Mouse (Mus musculus) hindbrain, embryonic 15.5 days (tissue): ENCODE measurements at regions not wholly inside any gene's neighbourhood (a gene's known extent, or its start where the extent isn't known, plus 50 kb on each side); places are given as distances from the start of the nearest gene placed in this dataset.
"Not testable (repeated sequence)": the region's sequence is repeated elsewhere in the genome, so short reads cannot be mapped to it uniquely, and the experiment has no call there.

Source experiments
- ATAC-seq: fragments of 200-750 bp; cut with Nextera tagmentation; 2 replicates; pipeline ENCODE4 v1.8.0; 2017; ENCODE audit warnings: low read depth, moderate number of reproducible peaks, moderate TSS enrichment; ENCODE audit not compliant: low FRiP score
- H3K27ac ChIP-seq: fragments of 300-500 bp; sonication (generic); replicated peaks from 2 replicates; pipeline ENCODE4 v1.5.1; 2015; ENCODE audit warnings: mild to moderate bottlenecking, inconsistent platforms
- H3K27me3 ChIP-seq: fragments of 300-500 bp; sonication (generic); 2 replicates; pipeline ENCODE4 v1.6.1; 2015; ENCODE audit warnings: control low read depth, inconsistent platforms
- H3K36me3 ChIP-seq: fragments of 300-500 bp; sonication (generic); 2 replicates; pipeline ENCODE4 v1.6.1; 2015; ENCODE audit warnings: control low read depth, inconsistent platforms
- H3K4me1 ChIP-seq: fragments of 300-500 bp; sonication (generic); replicated peaks from 2 replicates; pipeline ENCODE4 v1.6.1; 2015; ENCODE audit warnings: control low read depth, inconsistent platforms
- H3K4me2 ChIP-seq: fragments of 300-500 bp; sonication (generic); 2 replicates; pipeline ENCODE4 v1.6.1; 2015; ENCODE audit warnings: moderate library complexity, mild to moderate bottlenecking, inconsistent platforms
- H3K4me3 ChIP-seq: fragments of 300-500 bp; sonication (generic); 2 replicates; pipeline ENCODE4 v1.5.1; 2015; ENCODE audit warnings: mild to moderate bottlenecking, inconsistent platforms
- H3K9ac ChIP-seq: fragments of 300-500 bp; sonication (generic); 2 replicates; pipeline ENCODE4 v1.6.1; 2015; ENCODE audit warnings: inconsistent platforms
- H3K9me3 ChIP-seq: fragments of 300-500 bp; sonication (generic); 2 replicates; pipeline ENCODE4 v1.6.1; 2016; ENCODE audit warnings: control low read depth, inconsistent platforms
- WGBS: fragments of 180-500 bp; shearing (Covaris S2); methylation state at CpG from one replicate; pipeline ENCODE4 v1.1.7; 2015; 5-methylcytosine and 5-hydroxymethylcytosine counted together

GRCm38 (mm10) chr1:47646681-47647080 is 754.0 kb upstream of the Slc39a10 start:
- no peak overlapping the region for H3K27ac ChIP-seq
- no peak overlapping the region for H3K9ac ChIP-seq
- no peaks in the 10 kb centered on the region for H3K27me3 ChIP-seq
- H3K4me2 ChIP-seq, result no peak overlapping the region
- WGBS, result 38% methylated on average over 4 of the region's 4 CpGs
- H3K9me3 ChIP-seq, result no peaks in the 10 kb centered on the region
- H3K4me3 ChIP-seq, result no peak overlapping the region
- no peaks in the 10 kb centered on the region for H3K36me3 ChIP-seq
- no peaks in the 10 kb centered on the region for H3K4me1 ChIP-seq
- no peak for ATAC-seq

- no peak overlapping the region for H3K4me3 ChIP-seq
- no peaks in the 10 kb centered on the region for H3K36me3 ChIP-seq
- no peaks in the 10 kb centered on the region for H3K27me3 ChIP-seq
- no peak overlapping the region for H3K4me2 ChIP-seq
- H3K9ac ChIP-seq, result no peak overlapping the region
- H3K9me3 ChIP-seq, result no peaks in the 10 kb centered on the region
- 73% methylated on average over 4 of the region's 4 CpGs for WGBS
- no peak overlapping the region for H3K27ac ChIP-seq
- no peak for ATAC-seq
- peaks cover 5% of the 10 kb centered on the region; the same call in 1 of the 2 replicates for H3K4me1 ChIP-seq
Observed at GRCm38 (mm10) chr1:47606597-47606996, 713.9 kb upstream of the Slc39a10 start.

GRCm38 (mm10) chr1:47603989-47604360 is 711.3 kb upstream of the Slc39a10 start:
- no peak overlapping the region for H3K4me3 ChIP-seq
- no peaks in the 10 kb centered on the region for H3K9me3 ChIP-seq
- H3K36me3 ChIP-seq, result no peaks in the 10 kb centered on the region
- no peak overlapping the region for H3K27ac ChIP-seq
- no peak overlapping the region for H3K9ac ChIP-seq
- H3K4me1 ChIP-seq, result peaks cover 5% of the 10 kb centered on the region; the same call in 1 of the 2 replicates
- 50% methylated on average over 2 of the region's 2 CpGs for WGBS
- no peak for ATAC-seq
- H3K27me3 ChIP-seq, result no peaks in the 10 kb centered on the region
- no peak overlapping the region for H3K4me2 ChIP-seq

- no peak overlapping the region for H3K4me3 ChIP-seq
- no peak overlapping the region for H3K27ac ChIP-seq
- no peak overlapping the region for H3K9ac ChIP-seq
- no peaks in the 10 kb centered on the region for H3K9me3 ChIP-seq
- WGBS, result 12% methylated on average over 3 of the region's 3 CpGs
- no peaks in the 10 kb centered on the region for H3K36me3 ChIP-seq
- H3K4me1 ChIP-seq, result peaks cover 5% of the 10 kb centered on the region; the same call in 1 of the 2 replicates
- H3K4me2 ChIP-seq, result no peak overlapping the region
- ATAC-seq, result no peak
- H3K27me3 ChIP-seq, result no peaks in the 10 kb centered on the region
Observed at GRCm38 (mm10) chr1:47603294-47603988, 710.8 kb upstream of the Slc39a10 start.

GRCm38 (mm10) chr1:47593641-47594040 is 701.0 kb upstream of the Slc39a10 start:
- H3K9me3 ChIP-seq, H3K36me3 ChIP-seq, H3K4me1 ChIP-seq, H3K4me3 ChIP-seq, ATAC-seq, H3K27ac ChIP-seq, H3K9ac ChIP-seq, H3K4me2 ChIP-seq, H3K27me3 ChIP-seq: not testable (repeated sequence)
- WGBS, result 94% methylated on average over 3 of the region's 4 CpGs

GRCm38 (mm10) chr1:47545606-47546005 is 653.0 kb upstream of the Slc39a10 start:
- no peaks in the 10 kb centered on the region for H3K4me1 ChIP-seq
- no peak overlapping the region for H3K4me3 ChIP-seq
- no peaks in the 10 kb centered on the region for H3K9me3 ChIP-seq
- ATAC-seq, result no peak
- 18% methylated on average over 1 of the region's 1 CpGs for WGBS
- no peak overlapping the region for H3K9ac ChIP-seq
- no peak overlapping the region for H3K27ac ChIP-seq
- no peak overlapping the region for H3K4me2 ChIP-seq
- no peaks in the 10 kb centered on the region for H3K27me3 ChIP-seq
- no peaks in the 10 kb centered on the region for H3K36me3 ChIP-seq

GRCm38 (mm10) chr1:47511426-47511825 is 618.8 kb upstream of the Slc39a10 start:
- no peak for ATAC-seq
- H3K36me3 ChIP-seq, result no peaks in the 10 kb centered on the region

GRCm38 (mm10) chr1:47507801-47508200 is 615.1 kb upstream of the Slc39a10 start:
- no peak overlapping the region for H3K4me2 ChIP-seq
- no peak overlapping the region for H3K4me3 ChIP-seq
- no peaks in the 10 kb centered on the region for H3K27me3 ChIP-seq
- no peaks in the 10 kb centered on the region for H3K4me1 ChIP-seq
- no peak for ATAC-seq
- H3K36me3 ChIP-seq, result no peaks in the 10 kb centered on the region
- no peak overlapping the region for H3K9ac ChIP-seq
- H3K9me3 ChIP-seq, result no peaks in the 10 kb centered on the region
- no peak overlapping the region for H3K27ac ChIP-seq

More at GRCm38 (mm10) chr1:47511426-47511825, 618.8 kb upstream of the Slc39a10 start:
- 89% methylated on average over 5 of the region's 5 CpGs for WGBS
- H3K27ac ChIP-seq, result no peak overlapping the region
- no peak overlapping the region for H3K4me3 ChIP-seq
- no peak overlapping the region for H3K9ac ChIP-seq
- no peaks in the 10 kb centered on the region for H3K27me3 ChIP-seq
- H3K9me3 ChIP-seq, result no peaks in the 10 kb centered on the region
- no peak overlapping the region for H3K4me2 ChIP-seq
- no peaks in the 10 kb centered on the region for H3K4me1 ChIP-seq

GRCm38 (mm10) chr1:47488581-47489204 is 596.0 kb upstream of the Slc39a10 start:
- no peaks in the 10 kb centered on the region for H3K27me3 ChIP-seq
- WGBS, result 75% methylated on average over 7 of the region's 7 CpGs
- H3K4me3 ChIP-seq, result no peak overlapping the region
- H3K9me3 ChIP-seq, result no peaks in the 10 kb centered on the region
- no peaks in the 10 kb centered on the region for H3K36me3 ChIP-seq
- no peak for ATAC-seq
- H3K27ac ChIP-seq, result no peak overlapping the region
- H3K4me1 ChIP-seq, result no peaks in the 10 kb centered on the region
- no peak overlapping the region for H3K9ac ChIP-seq
- H3K4me2 ChIP-seq, result no peak overlapping the region

- no peak overlapping the region for H3K27ac ChIP-seq
- no peaks in the 10 kb centered on the region for H3K9me3 ChIP-seq
- H3K27me3 ChIP-seq, result no peaks in the 10 kb centered on the region
- H3K4me2 ChIP-seq, result no peak overlapping the region
- H3K36me3 ChIP-seq, result no peaks in the 10 kb centered on the region
- no peak for ATAC-seq
- H3K9ac ChIP-seq, result no peak overlapping the region
- no peak overlapping the region for H3K4me3 ChIP-seq
- H3K4me1 ChIP-seq, result no peaks in the 10 kb centered on the region
Observed at GRCm38 (mm10) chr1:47486087-47486486, 593.4 kb upstream of the Slc39a10 start.

GRCm38 (mm10) chr1:47479059-47479458 is 586.4 kb upstream of the Slc39a10 start:
- no peak overlapping the region for H3K27ac ChIP-seq
- WGBS, result 89% methylated on average over 1 of the region's 1 CpGs
- ATAC-seq, result no peak

GRCm38 (mm10) chr1:47466573-47467253 is 574.1 kb upstream of the Slc39a10 start:
- no peak overlapping the region for H3K4me3 ChIP-seq
- no peak overlapping the region for H3K27ac ChIP-seq
- ATAC-seq, result peak; percentile 34; the same call in 1 of the 2 replicates
- no peak overlapping the region for H3K4me2 ChIP-seq
- WGBS, result 65% methylated on average over 9 of the region's 9 CpGs
- H3K4me1 ChIP-seq, result no peaks in the 10 kb centered on the region
- no peaks in the 10 kb centered on the region for H3K27me3 ChIP-seq
- no peaks in the 10 kb centered on the region for H3K36me3 ChIP-seq
- no peaks in the 10 kb centered on the region for H3K9me3 ChIP-seq
- no peak overlapping the region for H3K9ac ChIP-seq

More at GRCm38 (mm10) chr1:47479059-47479458, 586.4 kb upstream of the Slc39a10 start:
- H3K4me3 ChIP-seq, result no peak overlapping the region
- H3K36me3 ChIP-seq, result no peaks in the 10 kb centered on the region
- H3K9me3 ChIP-seq, result no peaks in the 10 kb centered on the region
- no peaks in the 10 kb centered on the region for H3K27me3 ChIP-seq
- no peaks in the 10 kb centered on the region for H3K4me1 ChIP-seq
- no peak overlapping the region for H3K4me2 ChIP-seq
- H3K9ac ChIP-seq, result no peak overlapping the region
